Comparison of ENCODE assay signal across 25 mouse cellular contexts in genomic region chr13:96514154-96514942, GRCm38 (mm10). TPM values are rescaled to one million over a fixed set of nuclear protein-coding genes. Genes with fewer than 3 reads are reported as not detected.
DNase-seq lines count a peak whose midpoint lies in the region; ATAC-seq and TF ChIP-seq lines count a peak whose summit lies in the region.
"Had no signal": no experiment of that assay in that cellular context is flagged by ENCODE, and none has a peak within 500 bp of the region (broad histone marks: within the 10 kb centered on the region; RNA-seq: fewer than 3 reads in every experiment).

No protein-coding gene starts in this region.

- H3K36me3 ChIP-seq in kidney, embryonic 16.5 days (ENCODE audit: insufficient read depth, low read length), result 0 out of 2 replicates have a peak, but pooled peaks cover 4% of the 10 kb centered on the region
- H3K36me3 ChIP-seq in lung, embryonic 14.5 days (ENCODE audit: insufficient read depth), result no peaks in the 10 kb centered on the region
- H3K36me3 ChIP-seq in intestine, embryonic 16.5 days (ENCODE audit: control insufficient read depth, insufficient read depth, low read length), result no peaks in the 10 kb centered on the region
- H3K36me3 ChIP-seq in stomach, embryonic 16.5 days (ENCODE audit: control insufficient read depth, insufficient read depth, low read length), result no peaks in the 10 kb centered on the region
- H3K36me3 ChIP-seq: forebrain, embryonic 12.5 days had no signal

- H3K9ac ChIP-seq in kidney, embryonic 16.5 days (replicated peaks; ENCODE audit: low read length), result no peak overlapping the region
- no peak overlapping the region for H3K9ac ChIP-seq in lung, embryonic 14.5 days
- H3K9ac ChIP-seq in intestine, embryonic 16.5 days (ENCODE audit: low read depth, low read length), result no peak overlapping the region
- H3K9ac ChIP-seq in stomach, embryonic 16.5 days (ENCODE audit: low read length), result no peak overlapping the region
- H3K9ac ChIP-seq: forebrain, embryonic 12.5 days; heart, embryonic 13.5 days; limb, embryonic 15.5 days had no signal

- no peak overlapping the region for H3K4me3 ChIP-seq in kidney, embryonic 16.5 days (ENCODE audit: low read length)
- no peak overlapping the region for H3K4me3 ChIP-seq in lung, embryonic 14.5 days (ENCODE audit: low read depth, low read length)
- no peak overlapping the region for H3K4me3 ChIP-seq in intestine, embryonic 16.5 days (ENCODE audit: low read length)
- H3K4me3 ChIP-seq in stomach, embryonic 16.5 days (replicated peaks; ENCODE audit: low read length), result no peak overlapping the region
- H3K4me3 ChIP-seq: forebrain, embryonic 12.5 days; gastrocnemius, adult 2 months; heart, embryonic 13.5 days; limb, embryonic 15.5 days; midbrain, embryonic 10.5 days had no signal

- H3K27ac ChIP-seq in kidney, embryonic 16.5 days (ENCODE audit: low read length), result no peak overlapping the region
- no peak overlapping the region for H3K27ac ChIP-seq in lung, embryonic 14.5 days (ENCODE audit: low read depth)
- peak overlapping the region; percentile 14 for H3K27ac ChIP-seq in intestine, embryonic 16.5 days (ENCODE audit: low read length)
- H3K27ac ChIP-seq in stomach, embryonic 16.5 days (ENCODE audit: low read length), result peak overlapping the region; percentile 14; the same call in 1 of the 2 replicates
- H3K27ac ChIP-seq: forebrain, embryonic 12.5 days; gastrocnemius, adult 2 months; heart, embryonic 13.5 days; limb, embryonic 15.5 days; midbrain, embryonic 10.5 days had no signal

- no peak for DNase-seq in kidney, adult 11 months
- DNase-seq in lung, embryonic 14.5 days, result peak; percentile 94
- DNase-seq in lung, postnatal 10 days, result no peak
- no peak for DNase-seq in urinary bladder, postnatal 25 days (ENCODE audit: low spot score)
- DNase-seq: adrenal gland, adult 2 months; cerebellum, adult 2 months; cerebellum, postnatal 36 days; gastrocnemius, adult 2 months; layer of hippocampus, postnatal 36 days; lung, adult 2 months; right cerebral cortex, postnatal 14 days; spleen, adult 18-20 months had no signal

- no peak for TF ChIP-seq CTCF in lung, embryonic 14.5 days (IDR thresholded peaks at IDR 0.05; ENCODE audit: low read depth)

- H3K27me3 ChIP-seq in kidney, embryonic 16.5 days (ENCODE audit: insufficient read depth, low read length), result no peaks in the 10 kb centered on the region
- no peaks in the 10 kb centered on the region for H3K27me3 ChIP-seq in lung, embryonic 14.5 days (ENCODE audit: insufficient read depth, low read length)
- no peaks in the 10 kb centered on the region for H3K27me3 ChIP-seq in intestine, embryonic 16.5 days (replicated peaks; ENCODE audit: control insufficient read depth, insufficient read depth, low read length)
- no peaks in the 10 kb centered on the region for H3K27me3 ChIP-seq in stomach, embryonic 16.5 days (ENCODE audit: control insufficient read depth, insufficient read depth, low read length)
- H3K27me3 ChIP-seq: forebrain, embryonic 12.5 days; heart, embryonic 13.5 days; limb, embryonic 15.5 days had no signal

- H3K9me3 ChIP-seq in kidney, embryonic 16.5 days (ENCODE audit: low read length), result no peaks in the 10 kb centered on the region
- H3K9me3 ChIP-seq in lung, embryonic 14.5 days (ENCODE audit: low read depth, low read length), result no peaks in the 10 kb centered on the region
- H3K9me3 ChIP-seq in intestine, embryonic 16.5 days (ENCODE audit: control insufficient read depth, low read length), result no peaks in the 10 kb centered on the region
- H3K9me3 ChIP-seq in stomach, embryonic 16.5 days (replicated peaks; ENCODE audit: control insufficient read depth, low read length), result no peaks in the 10 kb centered on the region
- H3K9me3 ChIP-seq: forebrain, embryonic 12.5 days; heart, embryonic 13.5 days; limb, embryonic 15.5 days; midbrain, embryonic 10.5 days had no signal

- no peak overlapping the region for H3K4me2 ChIP-seq in kidney, embryonic 16.5 days (replicated peaks; ENCODE audit: low read depth, low read length)
- no peak overlapping the region for H3K4me2 ChIP-seq in lung, embryonic 14.5 days
- H3K4me2 ChIP-seq in intestine, embryonic 16.5 days (ENCODE audit: low read depth, low read length), result no peak overlapping the region
- H3K4me2 ChIP-seq in stomach, embryonic 16.5 days (ENCODE audit: low read depth, low read length), result no peak overlapping the region
- H3K4me2 ChIP-seq: forebrain, embryonic 12.5 days; heart, embryonic 13.5 days; limb, embryonic 15.5 days had no signal

- 0 out of 2 replicates have a peak, but pooled peaks have one; percentile 39 for ATAC-seq in kidney, embryonic 16.5 days (ENCODE audit: low FRiP score, low TSS enrichment)
- ATAC-seq in lung, embryonic 14.5 days (ENCODE audit: insufficient read depth), result peak; percentile 72
- no peak for ATAC-seq in intestine, embryonic 16.5 days
- peak; percentile 49 for ATAC-seq in stomach, embryonic 16.5 days (ENCODE audit: insufficient read depth, low FRiP score)
- ATAC-seq: inflammation-experienced regulatory T-cells, adult 6 months had no signal

- peaks cover 12% of the 10 kb centered on the region; the same call in 1 of the 2 replicates for H3K4me1 ChIP-seq in kidney, embryonic 16.5 days (ENCODE audit: insufficient read depth, low read length)
- peaks cover 12% of the 10 kb centered on the region; the same call in 1 of the 2 replicates for H3K4me1 ChIP-seq in lung, embryonic 14.5 days (ENCODE audit: insufficient read depth)
- peaks cover 7% of the 10 kb centered on the region; the same call in 1 of the 2 replicates for H3K4me1 ChIP-seq in intestine, embryonic 16.5 days (ENCODE audit: control insufficient read depth, insufficient read depth, low read length)
- H3K4me1 ChIP-seq in stomach, embryonic 16.5 days (ENCODE audit: control insufficient read depth, insufficient read depth, low read length), result peaks cover 26% of the 10 kb centered on the region
- H3K4me1 ChIP-seq: forebrain, embryonic 12.5 days; limb, embryonic 15.5 days; midbrain, embryonic 10.5 days had no signal

- whole genome bisulfite sequencing in kidney, embryonic 16.5 days, result 75% methylated on average over 5 of the region's 5 CpGs
- WGBS in lung, embryonic 14.5 days, result 37% methylated on average over 5 of the region's 5 CpGs
- WGBS in intestine, embryonic 16.5 days, result 65% methylated on average over 5 of the region's 5 CpGs
- WGBS in stomach, embryonic 16.5 days, result 47% methylated on average over 5 of the region's 5 CpGs

RNA-seq across cellular contexts. Expression of gene Gm17622, which starts 23.8 kb away (rescaled TPM):
- not detected in 2 replicates for polyA plus RNA-seq in kidney, embryonic 16.5 days (2015; fragmentation: Nextera tagmentation; extraction: Ambion mirVana)
- polyA plus RNA-seq in lung, embryonic 14.5 days (2014; fragmentation: Nextera tagmentation; extraction: Ambion mirVana), result not detected in 2 replicates
- not detected in 2 replicates for polyA plus RNA-seq in intestine, embryonic 16.5 days (2015; fragmentation: Nextera tagmentation; extraction: Ambion mirVana)
- not detected in 2 replicates for polyA plus RNA-seq in stomach, embryonic 16.5 days (2015; fragmentation: Nextera tagmentation; extraction: Ambion mirVana)
- polyA plus RNA-seq: adrenal gland, adult 2 months; cerebellum, adult 2 months; forebrain, embryonic 12.5 days; gonadal fat pad, adult 2 months; heart, embryonic 13.5 days; hindbrain, embryonic 11.5 days; inflammation-experienced regulatory T-cells, adult 6 months; limb, embryonic 15.5 days; lung, adult 2 months; midbrain, embryonic 10.5 days; midbrain, postnatal 0 days; thymus, postnatal 0 days; urinary bladder, adult 2 months had no signal

RNA-seq across cellular contexts. Expression of gene Polk, which starts 28.0 kb away (rescaled TPM):
- polyA plus RNA-seq in kidney, embryonic 16.5 days (2015; fragmentation: Nextera tagmentation; extraction: Ambion mirVana), result 9.2 and 10.7 TPM in 2 replicates
- polyA plus RNA-seq in lung, embryonic 14.5 days (2014; fragmentation: Nextera tagmentation; extraction: Ambion mirVana), result 10.2 and 11.3 TPM in 2 replicates
- 8.0 and 8.3 TPM in 2 replicates for polyA plus RNA-seq in intestine, embryonic 16.5 days (2015; fragmentation: Nextera tagmentation; extraction: Ambion mirVana)
- polyA plus RNA-seq in stomach, embryonic 16.5 days (2015; fragmentation: Nextera tagmentation; extraction: Ambion mirVana), result 11.1 and 12.0 TPM in 2 replicates

RNA-seq across cellular contexts. Expression of gene Col4a3bp, which starts 28.1 kb away (rescaled TPM):
- polyA plus RNA-seq in kidney, embryonic 16.5 days (2015; fragmentation: Nextera tagmentation; extraction: Ambion mirVana), result 8.0 and 9.3 TPM in 2 replicates
- polyA plus RNA-seq in lung, embryonic 14.5 days (2014; fragmentation: Nextera tagmentation; extraction: Ambion mirVana), result 10.7 TPM in 2 replicates
- polyA plus RNA-seq in intestine, embryonic 16.5 days (2015; fragmentation: Nextera tagmentation; extraction: Ambion mirVana), result 10.2 and 10.7 TPM in 2 replicates
- polyA plus RNA-seq in stomach, embryonic 16.5 days (2015; fragmentation: Nextera tagmentation; extraction: Ambion mirVana), result 8.6 and 10.4 TPM in 2 replicates

RNA-seq across cellular contexts. Expression of gene Ankdd1b, which starts 43.4 kb away (rescaled TPM):
- polyA plus RNA-seq in kidney, embryonic 16.5 days (2015; fragmentation: Nextera tagmentation; extraction: Ambion mirVana), result 0.13 TPM in 1 of 2 replicates, not detected in the other
- polyA plus RNA-seq in lung, embryonic 14.5 days (2014; fragmentation: Nextera tagmentation; extraction: Ambion mirVana), result not detected in 2 replicates
- 0.10 and 0.26 TPM in 2 replicates for polyA plus RNA-seq in intestine, embryonic 16.5 days (2015; fragmentation: Nextera tagmentation; extraction: Ambion mirVana)
- 1.9 and 3.1 TPM in 2 replicates for polyA plus RNA-seq in stomach, embryonic 16.5 days (2015; fragmentation: Nextera tagmentation; extraction: Ambion mirVana)
- polyA plus RNA-seq: forebrain, embryonic 12.5 days; hindbrain, embryonic 11.5 days; inflammation-experienced regulatory T-cells, adult 6 months; midbrain, embryonic 10.5 days; midbrain, postnatal 0 days had no signal

Comparison
In these comparisons a context has a peak if more than half of its experiments do, and no peak if none do; other contexts are left out.
1. H3K27ac ChIP-seq: peak in intestine, embryonic 16.5 days (single experiment) and stomach, embryonic 16.5 days (single experiment); none in kidney, embryonic 16.5 days (single experiment) and lung, embryonic 14.5 days (single experiment).